13 mouse cellular contexts compared by ENCODE assay signal in genomic region chr5:120464321-120464720, GRCm38 (mm10). TPM values are rescaled to one million over a fixed set of nuclear protein-coding genes. Genes with fewer than 3 reads are reported as not detected.
A peak's percentile ranks its signal among the peaks of the same experiment; 100 is the strongest.
DNase-seq lines count a peak whose midpoint lies in the region; ATAC-seq and TF ChIP-seq lines count a peak whose summit lies in the region.
"Had no signal": no experiment of that assay in that cellular context is flagged by ENCODE, and none has a peak within 500 bp of the region (broad histone marks: within the 10 kb centered on the region; RNA-seq: fewer than 3 reads in every experiment).

No protein-coding gene starts in this region.

- H3K4me3 ChIP-seq in liver, adult 2 months (ENCODE audit: insufficient read depth, low read depth, low read length), result no peak overlapping the region
- H3K4me3 ChIP-seq in liver, embryonic 11.5 days (ENCODE audit: low read depth, low read length), result no peak overlapping the region
- H3K4me3 ChIP-seq in limb, embryonic 11.5 days (ENCODE audit: low read depth, low read length), result no peak overlapping the region
- H3K4me3 ChIP-seq: erythroblast, embryonic 14.5 days; kidney, embryonic 15.5 days had no signal

- H3K4me2 ChIP-seq in liver, embryonic 11.5 days, result no peak overlapping the region
- no peak overlapping the region for H3K4me2 ChIP-seq in limb, embryonic 11.5 days (ENCODE audit: low read depth, severe bottlenecking)
- H3K4me2 ChIP-seq: kidney, embryonic 15.5 days had no signal

- DNase-seq in cerebellum, postnatal 10 days, result peak; percentile 55 to 69
- DNase-seq in cerebellum, adult 18-20 months, result no peak
- DNase-seq in liver, adult 2 months (ENCODE audit: extremely low read depth, low read depth, low spot score), result no peak
- DNase-seq in liver, embryonic 11.5 days (ENCODE audit: low spot score), result no peak
- DNase-seq in ES-CJ7 (ENCODE audit: low read depth, low spot score) (peak; percentile 77), adipocyte (ENCODE audit: low spot score) (no peak)
- DNase-seq in limb, embryonic 11.5 days (ENCODE audit: low spot score), result peak; percentile 60

- peak; percentile 45; the same call in 1 of the 2 replicates for TF ChIP-seq CTCF in liver, adult 2 months (IDR thresholded peaks at IDR 0.05; ENCODE audit: low read depth, low read length)

- H3K79me2 ChIP-seq in liver, adult 2 months (ENCODE audit: control insufficient read depth, insufficient read depth, low read length), result no peaks in the 10 kb centered on the region

- H3K36me3 ChIP-seq in liver, adult 2 months (ENCODE audit: control insufficient read depth, insufficient read depth, low read length), result no peaks in the 10 kb centered on the region
- no peaks in the 10 kb centered on the region for H3K36me3 ChIP-seq in liver, embryonic 11.5 days (ENCODE audit: control insufficient read depth, insufficient read depth, low read length)
- no peaks in the 10 kb centered on the region for H3K36me3 ChIP-seq in limb, embryonic 11.5 days (ENCODE audit: control insufficient read depth, insufficient read depth, low read length)
- H3K36me3 ChIP-seq: kidney, embryonic 15.5 days had no signal

- ATAC-seq in liver, embryonic 11.5 days (replicated peaks; ENCODE audit: low FRiP score), result no peak
- ATAC-seq in limb, embryonic 11.5 days (ENCODE audit: insufficient number of reproducible peaks, low FRiP score, low TSS enrichment, low read depth), result no peak
- ATAC-seq in activated CD4-positive, CD25-positive, alpha-beta regulatory T cell, adult 4 months, result no peak

- no peak for TF ChIP-seq POLR2A in liver, adult 2 months (IDR thresholded peaks at IDR 0.05; ENCODE audit: extremely low read depth, insufficient read depth, low read length)

- no peaks in the 10 kb centered on the region for H3K27me3 ChIP-seq in liver, adult 2 months (ENCODE audit: control insufficient read depth, insufficient read depth, low read length)
- peaks cover 14% of the 10 kb centered on the region for H3K27me3 ChIP-seq in liver, embryonic 11.5 days (replicated peaks; ENCODE audit: control insufficient read depth, insufficient read depth, low read length)
- peaks cover 2% of the 10 kb centered on the region; the same call in 1 of the 2 replicates for H3K27me3 ChIP-seq in limb, embryonic 11.5 days (ENCODE audit: control insufficient read depth, insufficient read depth, low read length)

- H3K4me1 ChIP-seq in liver, adult 2 months (ENCODE audit: control insufficient read depth, insufficient read depth, low read length), result peaks cover 11% of the 10 kb centered on the region; the same call in 1 of the 2 replicates
- no peaks in the 10 kb centered on the region for H3K4me1 ChIP-seq in liver, embryonic 11.5 days (replicated peaks; ENCODE audit: control insufficient read depth, insufficient read depth, low read length)
- no peaks in the 10 kb centered on the region for H3K4me1 ChIP-seq in limb, embryonic 11.5 days (ENCODE audit: control insufficient read depth, insufficient read depth, low read length)

- WGBS in liver, adult 2 months, result 75% methylated on average over 4 of the region's 4 CpGs
- 66% methylated on average over 4 of the region's 4 CpGs for WGBS in liver, embryonic 11.5 days
- WGBS in limb, embryonic 11.5 days, result 77% methylated on average over 4 of the region's 4 CpGs

- peaks cover 3% of the 10 kb centered on the region for H3K9me3 ChIP-seq in liver, embryonic 11.5 days (ENCODE audit: control insufficient read depth, low read length)
- H3K9me3 ChIP-seq in limb, embryonic 11.5 days (ENCODE audit: control insufficient read depth, low read length), result no peaks in the 10 kb centered on the region

- no peak overlapping the region for H3K9ac ChIP-seq in liver, adult 2 months (ENCODE audit: low read depth, low read length)
- H3K9ac ChIP-seq in liver, embryonic 11.5 days (ENCODE audit: low read depth, low read length), result no peak overlapping the region
- no peak overlapping the region for H3K9ac ChIP-seq in limb, embryonic 11.5 days (ENCODE audit: low read length)
- H3K9ac ChIP-seq: kidney, embryonic 15.5 days had no signal

- no peak overlapping the region for H3K27ac ChIP-seq in liver, adult 2 months (replicated peaks; ENCODE audit: insufficient read depth, low read depth, low read length)
- no peak overlapping the region for H3K27ac ChIP-seq in liver, embryonic 11.5 days (ENCODE audit: low read depth, low read length)
- no peak overlapping the region for H3K27ac ChIP-seq in limb, embryonic 11.5 days (replicated peaks; ENCODE audit: low read depth, low read length)
- H3K27ac ChIP-seq: kidney, embryonic 15.5 days had no signal

RNA-seq across cellular contexts. Expression of gene Sdsl, which starts 8.3 kb away (rescaled TPM):
- 11.7 and 23.2 TPM in 2 replicates for total RNA-seq in liver, adult 2 months (2014; rRNA removed)
- polyA plus RNA-seq in liver, adult 2 months (2012; rRNA removed), result 18.6 and 25.9 TPM in 2 replicates
- polyA plus RNA-seq in liver, embryonic 11.5 days (2014; fragmentation: Nextera tagmentation; extraction: Ambion mirVana), result 2.3 and 2.5 TPM in 2 replicates
- 4.0 and 4.2 TPM in 2 replicates for polyA plus RNA-seq in limb, embryonic 11.5 days (2014; fragmentation: Nextera tagmentation; extraction: Ambion mirVana)
- not detected for polyA plus RNA-seq in activated CD4-positive, CD25-positive, alpha-beta regulatory T cell, adult 4 months (2017; shearing (Covaris generic))
- polyA plus RNA-seq: erythroblast, embryonic 14.5 days had no signal

RNA-seq across cellular contexts. Expression of gene Sds, which starts 12.0 kb away (rescaled TPM):
- total RNA-seq in liver, adult 2 months (2014; rRNA removed), result 410 and 645 TPM in 2 replicates
- 648 and 709 TPM in 2 replicates for polyA plus RNA-seq in liver, adult 2 months (2012; rRNA removed)
- polyA plus RNA-seq in liver, embryonic 11.5 days (2014; fragmentation: Nextera tagmentation; extraction: Ambion mirVana), result not detected in 2 replicates
- polyA plus RNA-seq in limb, embryonic 11.5 days (2014; fragmentation: Nextera tagmentation; extraction: Ambion mirVana), result not detected in 2 replicates
- not detected for polyA plus RNA-seq in activated CD4-positive, CD25-positive, alpha-beta regulatory T cell, adult 4 months (2017; shearing (Covaris generic))
- polyA plus RNA-seq: erythroblast, embryonic 14.5 days; kidney, embryonic 15.5 days; neural tube, embryonic 11.5 days; spleen, adult 2 months had no signal

RNA-seq across cellular contexts. Expression of gene Lhx5, which starts 32.8 kb away (rescaled TPM):
- total RNA-seq in liver, adult 2 months (2014; rRNA removed), result not detected in 2 replicates
- not detected in 2 replicates for polyA plus RNA-seq in liver, adult 2 months (2012; rRNA removed)
- polyA plus RNA-seq in liver, embryonic 11.5 days (2014; fragmentation: Nextera tagmentation; extraction: Ambion mirVana), result 0.05 TPM in 1 of 2 replicates, not detected in the other
- polyA plus RNA-seq in limb, embryonic 11.5 days (2014; fragmentation: Nextera tagmentation; extraction: Ambion mirVana), result not detected in 2 replicates
- polyA plus RNA-seq in activated CD4-positive, CD25-positive, alpha-beta regulatory T cell, adult 4 months (2017; shearing (Covaris generic)), result not detected
- polyA plus RNA-seq: erythroblast, embryonic 14.5 days; kidney, embryonic 15.5 days; lung, adult 2 months; spleen, adult 2 months had no signal

RNA-seq across cellular contexts. Expression of gene Plbd2, which starts 39.1 kb away (rescaled TPM):
- 18.1 and 28.9 TPM in 2 replicates for total RNA-seq in liver, adult 2 months (2014; rRNA removed)
- polyA plus RNA-seq in liver, adult 2 months (2012; rRNA removed), result 41.9 and 42.0 TPM in 2 replicates
- 32.8 and 35.1 TPM in 2 replicates for polyA plus RNA-seq in liver, embryonic 11.5 days (2014; fragmentation: Nextera tagmentation; extraction: Ambion mirVana)
- polyA plus RNA-seq in limb, embryonic 11.5 days (2014; fragmentation: Nextera tagmentation; extraction: Ambion mirVana), result 29.2 and 29.8 TPM in 2 replicates
- 1 to 10 TPM; 3.8 to 4.7 TPM for polyA plus RNA-seq in activated CD4-positive, CD25-positive, alpha-beta regulatory T cell, adult 4 months (2017; shearing (Covaris generic))

RNA-seq across cellular contexts. Expression of gene Slc8b1, which starts 46.6 kb away (rescaled TPM):
- 40.6 and 78.9 TPM in 2 replicates for total RNA-seq in liver, adult 2 months (2014; rRNA removed)
- 47.6 and 52.4 TPM in 2 replicates for polyA plus RNA-seq in liver, adult 2 months (2012; rRNA removed)
- 5.1 and 5.5 TPM in 2 replicates for polyA plus RNA-seq in liver, embryonic 11.5 days (2014; fragmentation: Nextera tagmentation; extraction: Ambion mirVana)
- 1.6 and 2.7 TPM in 2 replicates for polyA plus RNA-seq in limb, embryonic 11.5 days (2014; fragmentation: Nextera tagmentation; extraction: Ambion mirVana)
- 1 to 10 TPM; 4.7 to 7.2 TPM for polyA plus RNA-seq in activated CD4-positive, CD25-positive, alpha-beta regulatory T cell, adult 4 months (2017; shearing (Covaris generic))

Comparison
In these comparisons a context has a peak if more than half of its experiments do, and no peak if none do; other contexts are left out.
1. DNase-seq: peak in cerebellum, postnatal 10 days (2 of 2), ES-CJ7 (single experiment) and limb, embryonic 11.5 days (single experiment); none in cerebellum, adult 18-20 months (0 of 2), liver, adult 2 months (single experiment), liver, embryonic 11.5 days (single experiment) and adipocyte (single experiment).
2. RNA of gene Sds, which starts 12.0 kb away (polyA plus RNA-seq): 648 to 709 TPM in liver, adult 2 months; not detected in activated CD4-positive, CD25-positive, alpha-beta regulatory T cell, adult 4 months, not detected in limb, embryonic 11.5 days and not detected in liver, embryonic 11.5 days; every median in the first group is over 100 times any median in the second.